Comparison of ENCODE assay signal across 8 mouse cellular contexts in the genomic region with DNA sequence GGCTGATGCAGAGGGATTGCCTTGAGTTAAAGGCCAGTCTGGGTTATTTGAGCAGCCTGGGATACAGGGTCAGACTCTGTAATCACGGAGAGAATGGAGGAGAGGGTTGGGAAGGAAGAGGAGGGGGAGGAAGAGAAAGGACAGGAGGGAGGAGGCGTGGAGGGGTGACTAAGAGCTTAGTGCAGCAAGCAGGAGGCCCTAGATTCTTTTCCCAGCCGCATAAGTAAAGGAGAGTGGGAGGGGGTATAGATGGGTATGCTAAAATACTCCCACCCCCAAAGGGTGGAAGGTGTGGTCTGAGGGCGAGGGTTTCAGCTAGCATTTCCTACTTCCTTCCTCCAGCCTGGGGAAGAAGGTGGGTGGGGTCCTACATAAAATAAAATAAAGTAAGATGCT. TPM values are rescaled to one million over a fixed set of nuclear protein-coding genes. Genes with fewer than 3 reads are reported as not detected.
A peak's percentile ranks its signal among the peaks of the same experiment; 100 is the strongest.
DNase-seq lines count a peak whose midpoint lies in the region; ATAC-seq and TF ChIP-seq lines count a peak whose summit lies in the region.

No protein-coding gene starts in this region.

- H3K9me3 ChIP-seq in heart, embryonic 15.5 days (replicated peaks) = no peaks in the 10 kb centered on the region
- no peaks in the 10 kb centered on the region for H3K9me3 ChIP-seq in liver, embryonic 13.5 days (replicated peaks)

- no peaks in the 10 kb centered on the region for H3K27me3 ChIP-seq in heart, embryonic 15.5 days
- H3K27me3 ChIP-seq in heart, adult 2 months (ENCODE audit: control insufficient read depth, insufficient read depth, low read length) = no peaks in the 10 kb centered on the region
- H3K27me3 ChIP-seq in liver, embryonic 13.5 days = peaks cover 21% of the 10 kb centered on the region

- peak overlapping the region; percentile 93 for H3K4me2 ChIP-seq in heart, embryonic 15.5 days
- H3K4me2 ChIP-seq in liver, embryonic 13.5 days = peak overlapping the region; percentile 62

- peak overlapping the region; percentile 21; the same call in 1 of the 2 replicates for H3K27ac ChIP-seq in heart, embryonic 15.5 days
- H3K27ac ChIP-seq in heart, adult 2 months = no peak overlapping the region; the same call in 1 of the 2 replicates
- peak overlapping the region; percentile 50 for H3K27ac ChIP-seq in liver, embryonic 13.5 days

- no peak for DNase-seq in heart, adult 2 months
- peak; percentile 42 for DNase-seq in 416B (ENCODE audit: low read depth)
- peak; percentile 61 for DNase-seq in brain, adult 2 months (ENCODE audit: low read depth, low spot score)
- no peak for DNase-seq in liver, embryonic 13.5 days
- no peak for DNase-seq in left cerebral cortex, adult 11 months (ENCODE audit: low spot score)
- DNase-seq in lung, postnatal 10 days = no peak
- no peak for DNase-seq in cerebellum, adult 8-10 months

- H3K4me3 ChIP-seq in heart, embryonic 15.5 days = peak overlapping the region; percentile 52
- H3K4me3 ChIP-seq in heart, adult 2 months = no peak overlapping the region; the same call in 1 of the 2 replicates
- H3K4me3 ChIP-seq in liver, embryonic 13.5 days (replicated peaks) = peak overlapping the region; percentile 51; the same call in 1 of the 2 replicates

- H3K36me3 ChIP-seq in heart, embryonic 15.5 days = no peaks in the 10 kb centered on the region
- H3K36me3 ChIP-seq in heart, adult 2 months (ENCODE audit: control insufficient read depth, insufficient read depth, low read length) = no peaks in the 10 kb centered on the region
- H3K36me3 ChIP-seq in liver, embryonic 13.5 days = no peaks in the 10 kb centered on the region

- no peaks in the 10 kb centered on the region for H3K79me2 ChIP-seq in heart, adult 2 months (replicated peaks; ENCODE audit: control insufficient read depth, insufficient read depth, low read length)

- no peak for TF ChIP-seq EP300 in heart, adult 2 months (IDR thresholded peaks at IDR 0.05; ENCODE audit: insufficient read depth, low read depth, low read length)

- TF ChIP-seq POLR2A in heart, adult 2 months (IDR thresholded peaks at IDR 0.05; ENCODE audit: insufficient read depth, low read depth, low read length) = no peak

- peaks cover 25% of the 10 kb centered on the region for H3K4me1 ChIP-seq in heart, embryonic 15.5 days (replicated peaks)
- H3K4me1 ChIP-seq in heart, adult 2 months (ENCODE audit: control insufficient read depth, insufficient read depth, low read length) = peaks cover 2% of the 10 kb centered on the region; the same call in 1 of the 2 replicates
- H3K4me1 ChIP-seq in liver, embryonic 13.5 days (replicated peaks) = peaks cover 34% of the 10 kb centered on the region; the same call in 1 of the 2 replicates

- ATAC-seq in heart, embryonic 15.5 days (replicated peaks; ENCODE audit: insufficient number of reproducible peaks, insufficient read depth, low FRiP score, low read depth) = no peak
- peak; percentile 4; the same call in 1 of the 2 replicates for ATAC-seq in liver, embryonic 13.5 days (ENCODE audit: low read depth)

- H3K9ac ChIP-seq in heart, embryonic 15.5 days = no peak overlapping the region
- no peak overlapping the region for H3K9ac ChIP-seq in heart, adult 2 months (ENCODE audit: low read depth, low read length)
- H3K9ac ChIP-seq in liver, embryonic 13.5 days = no peak overlapping the region

- 44% methylated on average over 4 of the region's 4 CpGs for WGBS in heart, embryonic 15.5 days
- 32% methylated on average over 4 of the region's 4 CpGs for WGBS in heart, adult 2 months
- 13% methylated on average over 4 of the region's 4 CpGs for WGBS in liver, embryonic 13.5 days (ENCODE audit: insufficient replicate concordance)

- no peak for TF ChIP-seq CTCF in heart, adult 2 months (IDR thresholded peaks at IDR 0.05)

- intact Hi-C loops in heart, adult 2 months (cut with DNase I) = no loop called here

RNA-seq across cellular contexts. Expression of gene Tmem37, which starts 0.4 kb away (rescaled TPM):
- polyA plus RNA-seq in heart, embryonic 15.5 days (2015; fragmentation: Nextera tagmentation; extraction: Ambion mirVana) = 7.3 and 10.7 TPM in 2 replicates
- 1 to 10 TPM; 5.6 to 7.5 TPM for total RNA-seq in heart, adult 2 months (2021)
- polyA plus RNA-seq in heart, adult 2 months (2012; rRNA removed) = 9.0 and 29.3 TPM in 2 replicates
- polyA plus RNA-seq in liver, embryonic 13.5 days (2015; fragmentation: Nextera tagmentation; extraction: Ambion mirVana) = 46.4 and 52.5 TPM in 2 replicates

RNA-seq across cellular contexts. Expression of gene Dbi, which starts 46.6 kb away (rescaled TPM):
- 623 and 771 TPM in 2 replicates for polyA plus RNA-seq in heart, embryonic 15.5 days (2015; fragmentation: Nextera tagmentation; extraction: Ambion mirVana)
- 100 to 1,000 TPM; 251 to 264 TPM for total RNA-seq in heart, adult 2 months (2021)
- 327 and 335 TPM in 2 replicates for polyA plus RNA-seq in heart, adult 2 months (2012; rRNA removed)
- polyA plus RNA-seq in liver, embryonic 13.5 days (2015; fragmentation: Nextera tagmentation; extraction: Ambion mirVana) = 581 and 610 TPM in 2 replicates

RNA-seq across cellular contexts. Expression of gene 3110009E18Rik, which starts 46.7 kb away (rescaled TPM):
- polyA plus RNA-seq in heart, embryonic 15.5 days (2015; fragmentation: Nextera tagmentation; extraction: Ambion mirVana) = 8.2 and 13.6 TPM in 2 replicates
- 1 to 10 TPM; 5.2 to 5.8 TPM for total RNA-seq in heart, adult 2 months (2021)
- 2.5 and 4.8 TPM in 2 replicates for polyA plus RNA-seq in heart, adult 2 months (2012; rRNA removed)
- 12.6 and 12.7 TPM in 2 replicates for polyA plus RNA-seq in liver, embryonic 13.5 days (2015; fragmentation: Nextera tagmentation; extraction: Ambion mirVana)

Comparison
In these comparisons a context has a peak if more than half of its experiments do, and no peak if none do; other contexts are left out.
1. DNase-seq: peak in 416B (single experiment) and brain, adult 2 months (single experiment); none in heart, adult 2 months (0 of 2), liver, embryonic 13.5 days (single experiment), left cerebral cortex, adult 11 months (single experiment), lung, postnatal 10 days (single experiment) and cerebellum, adult 8-10 months (single experiment).